Mouse (Mus musculus): ENCODE measurements at regions not wholly inside any gene's neighbourhood (a gene's known extent, or its start where the extent isn't known, plus 50 kb on each side); places are given as distances from the start of the nearest gene placed in this dataset.

DNA sequence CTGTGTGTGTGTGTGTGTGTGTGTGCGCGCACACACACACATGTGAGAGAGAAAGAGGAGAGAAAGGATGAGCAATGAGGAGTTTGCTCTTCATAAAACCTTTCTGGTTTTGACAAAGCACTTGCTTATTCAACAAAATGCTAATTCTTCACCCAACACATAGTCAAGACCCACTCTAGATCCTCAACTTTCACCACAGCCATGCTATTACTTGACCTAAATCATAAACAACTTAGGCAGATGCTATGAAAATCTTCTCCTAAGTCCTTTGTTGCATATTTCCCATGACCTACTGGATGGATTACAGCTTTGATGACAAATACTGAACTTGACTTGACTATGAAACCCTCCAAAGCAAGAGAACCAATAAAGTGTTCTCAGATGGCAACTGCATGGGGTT is 196.3 kb upstream of the Ank start:
- no peak for DNase-seq (ENCODE audit: low spot score)

- no peak for DNase-seq (ENCODE audit: low spot score)
Observed at GRCm38 (mm10) chr15:27282279-27282678, 184.2 kb upstream of the Ank start.

DNA sequence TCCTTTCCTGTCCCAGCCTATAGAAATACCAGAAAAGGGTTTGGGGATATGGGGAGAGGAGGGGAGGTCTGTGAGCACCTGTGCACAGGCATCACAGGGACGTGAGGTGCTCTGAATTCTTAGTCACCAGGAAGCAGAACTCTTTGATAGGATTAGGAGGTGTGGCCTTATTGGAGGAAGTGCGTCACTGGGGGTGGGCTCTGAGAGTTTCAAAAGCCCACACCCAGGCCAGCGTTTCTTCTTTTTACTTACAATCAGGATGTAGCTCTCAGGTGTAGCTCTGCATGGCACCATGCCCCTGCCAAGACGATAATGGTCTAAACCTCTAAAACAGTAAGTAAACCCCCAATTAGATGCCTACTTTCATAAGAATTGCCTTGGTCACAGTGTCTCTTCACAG is 162.6 kb upstream of the Ank start:
- no peak for DNase-seq (ENCODE audit: low spot score)

- DNase-seq (ENCODE audit: low spot score) = peak; percentile 68
Observed at GRCm38 (mm10) chr15:27304256-27304655, 162.2 kb upstream of the Ank start.

DNA sequence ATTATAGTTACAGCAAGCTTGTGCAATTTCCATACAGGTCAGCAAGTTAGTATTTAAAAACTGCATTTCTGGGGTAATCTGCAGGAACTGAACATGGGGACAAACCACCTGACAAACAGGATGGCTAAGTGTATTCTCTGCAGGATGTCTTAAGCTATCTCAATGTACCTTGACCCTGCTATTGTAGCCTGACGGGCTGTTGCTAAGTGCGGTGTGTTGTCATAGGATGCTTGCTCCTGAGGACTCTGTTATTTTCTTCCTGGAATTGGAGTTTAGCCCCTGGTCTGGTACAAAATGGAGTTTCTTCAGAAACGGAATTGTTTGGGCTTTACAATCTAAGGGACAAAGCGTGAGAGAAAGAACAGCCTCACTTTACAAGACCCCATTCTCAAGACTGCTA is 161.4 kb upstream of the Ank start:
- DNase-seq (ENCODE audit: low spot score) = no peak

DNA sequence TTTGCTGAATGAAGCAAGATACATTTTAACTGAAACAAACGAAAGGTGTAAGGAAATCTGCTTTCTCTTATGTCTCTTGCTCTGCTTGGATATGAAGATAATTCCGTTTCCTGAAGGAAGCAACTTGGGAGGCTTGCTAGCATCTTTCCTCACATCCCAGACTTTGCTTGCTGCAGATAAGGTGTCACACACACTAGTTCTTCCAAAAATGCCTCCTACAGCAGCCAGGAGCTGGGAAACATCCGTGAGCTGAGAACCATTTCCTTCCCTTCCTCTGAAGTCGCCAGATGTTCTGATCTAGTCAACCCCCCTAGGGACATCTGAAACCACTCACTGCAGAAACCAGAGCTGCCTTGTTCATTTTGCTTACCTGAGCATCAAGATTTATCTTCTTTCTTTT is 157.8 kb upstream of the Ank start:
- DNase-seq (ENCODE audit: low spot score) = no peak

DNA sequence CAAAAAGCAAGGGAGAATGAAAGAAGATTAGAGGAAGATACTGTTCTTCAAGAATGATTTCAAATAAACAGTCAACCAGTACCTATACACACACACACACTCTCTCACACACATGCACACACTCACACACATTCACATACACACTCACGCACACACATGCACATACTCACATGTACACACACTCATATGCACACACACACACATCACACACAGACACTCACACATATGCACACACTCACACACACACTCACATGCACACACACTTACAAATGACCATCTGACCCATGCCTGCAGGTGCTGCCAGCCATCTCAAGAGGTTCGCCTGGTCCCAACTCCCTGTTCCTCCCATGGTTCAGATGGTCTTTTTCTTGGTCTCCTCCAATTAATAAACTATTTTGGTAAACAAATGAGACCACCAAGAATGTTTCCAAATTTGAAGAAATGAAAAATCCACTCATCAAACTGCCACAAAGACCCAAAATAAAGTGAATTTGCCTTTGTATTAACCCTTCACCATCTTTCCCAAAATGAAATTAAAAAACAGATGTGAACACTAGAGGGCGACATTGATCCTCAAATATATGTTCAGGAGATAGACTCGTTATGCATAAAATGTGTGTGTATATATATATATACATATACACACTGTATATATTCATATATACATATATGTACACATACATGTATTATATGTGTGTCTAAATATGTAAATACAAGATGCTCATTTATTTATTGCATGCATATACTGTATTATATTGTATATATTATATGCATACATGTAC is 150.3 kb upstream of the Ank start:
- DNase-seq (ENCODE audit: low spot score) = no peak

DNA sequence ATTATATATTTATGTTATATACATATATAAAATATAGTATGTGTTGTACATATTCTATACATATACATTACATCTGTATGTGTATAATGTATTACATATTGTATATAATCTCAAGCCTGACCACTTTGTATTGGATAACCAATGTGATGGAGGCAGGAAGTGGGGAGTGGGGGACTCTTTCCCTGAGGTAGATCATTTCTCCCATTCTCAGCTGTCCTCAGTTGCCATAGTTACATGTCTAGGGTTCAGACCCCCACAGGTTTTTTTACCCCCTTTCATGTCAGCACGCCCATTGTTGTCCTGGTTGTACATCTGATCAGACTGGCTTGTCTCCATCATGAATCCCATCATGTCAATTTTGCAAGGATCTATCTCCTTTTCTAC is 149.7 kb upstream of the Ank start:
- DNase-seq (ENCODE audit: low spot score) = no peak

DNA sequence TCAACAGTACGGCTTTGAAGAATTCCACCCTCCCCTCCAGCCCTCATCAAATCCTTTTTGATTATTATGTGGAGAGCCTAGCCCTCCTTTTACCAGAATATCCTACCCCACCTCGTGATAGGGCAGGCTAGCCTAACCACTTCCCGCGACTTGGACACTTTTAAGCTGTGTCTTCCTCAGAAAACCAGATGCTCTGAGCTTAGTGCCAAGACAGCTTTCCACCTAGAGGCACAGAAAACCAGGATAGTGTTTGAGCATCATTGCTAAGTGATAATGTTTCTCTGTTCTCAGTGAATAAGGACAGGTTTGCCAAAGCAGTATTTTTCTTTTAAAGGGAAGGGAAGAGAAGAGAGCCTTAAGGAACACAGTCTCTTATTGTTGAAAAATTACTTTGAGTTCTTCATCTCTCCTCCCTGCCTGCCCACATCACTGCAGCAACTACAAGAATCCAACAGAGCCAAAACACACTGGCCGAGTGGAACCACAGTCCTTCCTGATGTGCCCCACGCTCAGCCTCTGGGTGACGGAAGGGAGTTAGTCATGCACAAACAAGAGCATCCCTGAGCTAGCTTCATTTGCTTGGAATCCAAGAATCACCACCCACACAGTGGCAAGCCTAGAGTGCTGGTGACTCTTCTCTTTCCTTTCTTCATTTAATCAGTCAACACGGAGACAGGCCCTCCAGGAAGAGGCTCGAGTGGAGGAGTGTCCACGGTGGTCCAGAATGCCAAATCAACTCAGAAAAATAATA is 144.4 kb upstream of the Ank start:
- DNase-seq (ENCODE audit: low spot score) = no peak

DNA sequence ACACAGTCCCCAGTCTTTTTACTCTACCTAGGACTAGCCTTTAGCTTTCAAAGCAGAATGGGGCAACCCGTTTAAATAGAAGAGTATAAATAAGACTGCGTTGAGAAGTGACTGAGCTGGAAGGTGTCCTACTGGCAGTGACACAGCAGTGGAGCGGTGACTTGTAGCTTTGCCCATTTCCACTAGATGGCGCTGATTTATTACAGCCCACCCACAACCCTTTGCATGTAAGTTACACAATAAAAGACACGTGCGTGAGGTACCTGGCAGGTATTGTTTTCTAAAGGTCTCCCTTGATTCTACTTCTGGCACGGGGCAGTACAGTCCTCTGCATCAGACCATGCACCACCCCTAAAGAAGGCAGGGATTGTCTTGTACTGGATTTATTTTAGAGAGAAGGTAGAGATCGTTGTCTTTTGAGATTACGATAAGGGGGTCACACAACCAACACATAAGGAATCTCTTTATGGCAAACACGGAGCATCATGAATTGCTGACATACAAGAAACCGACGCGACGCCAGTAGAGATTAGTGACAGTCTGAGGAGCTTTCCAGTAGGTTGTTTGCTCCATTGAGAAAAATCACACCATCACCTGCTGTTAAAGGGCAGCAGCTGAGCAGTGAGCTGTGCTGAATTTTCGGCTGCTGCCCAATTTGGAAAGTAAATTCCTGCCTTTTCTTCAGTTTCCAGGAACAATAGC is 140.5 kb upstream of the Ank start:
- no peak for DNase-seq (ENCODE audit: low spot score)

DNA sequence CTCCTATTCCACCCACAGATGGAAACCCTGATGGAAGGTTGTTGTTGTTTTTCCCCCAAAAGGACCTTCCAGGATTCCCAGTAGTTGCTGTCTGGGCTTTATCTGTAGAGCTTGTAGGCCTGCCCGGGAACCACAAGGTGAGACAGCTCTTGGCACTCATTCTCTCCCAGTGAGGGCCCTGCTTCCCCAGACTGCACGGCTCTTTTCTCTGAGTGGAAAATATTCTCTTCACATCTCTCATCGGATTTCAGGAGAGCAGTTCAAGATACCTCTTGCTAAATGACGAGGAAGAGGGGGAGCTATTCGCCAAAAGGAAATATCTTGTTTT is 140.0 kb upstream of the Ank start:
- no peak for DNase-seq (ENCODE audit: low spot score)

DNA sequence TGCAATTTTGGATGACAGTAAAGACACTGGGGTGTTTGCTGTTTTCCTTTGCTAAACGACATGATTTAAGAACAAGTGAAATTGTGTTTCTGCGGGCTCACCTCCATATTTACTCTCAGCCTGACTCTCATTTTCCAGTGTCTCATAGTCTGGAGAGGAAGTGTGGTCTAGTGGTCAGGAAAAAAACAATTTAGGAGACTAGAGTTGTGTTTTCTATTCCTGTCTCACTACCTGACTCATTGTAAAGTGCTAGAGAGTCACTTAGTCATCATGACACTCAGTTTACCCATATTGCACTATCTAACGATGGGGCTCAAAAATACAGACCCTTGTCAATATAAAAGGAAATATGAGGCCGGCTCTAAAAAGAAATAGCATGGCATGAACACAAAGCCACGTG is 138.7 kb upstream of the Ank start:
- DNase-seq (ENCODE audit: low spot score) = no peak

- DNase-seq (ENCODE audit: low spot score) = no peak
Observed at GRCm38 (mm10) chr15:27328441-27328840, 138.0 kb upstream of the Ank start.

- no peak for DNase-seq (ENCODE audit: low spot score)
Observed at GRCm38 (mm10) chr15:27340070-27340469, 126.4 kb upstream of the Ank start.

DNA sequence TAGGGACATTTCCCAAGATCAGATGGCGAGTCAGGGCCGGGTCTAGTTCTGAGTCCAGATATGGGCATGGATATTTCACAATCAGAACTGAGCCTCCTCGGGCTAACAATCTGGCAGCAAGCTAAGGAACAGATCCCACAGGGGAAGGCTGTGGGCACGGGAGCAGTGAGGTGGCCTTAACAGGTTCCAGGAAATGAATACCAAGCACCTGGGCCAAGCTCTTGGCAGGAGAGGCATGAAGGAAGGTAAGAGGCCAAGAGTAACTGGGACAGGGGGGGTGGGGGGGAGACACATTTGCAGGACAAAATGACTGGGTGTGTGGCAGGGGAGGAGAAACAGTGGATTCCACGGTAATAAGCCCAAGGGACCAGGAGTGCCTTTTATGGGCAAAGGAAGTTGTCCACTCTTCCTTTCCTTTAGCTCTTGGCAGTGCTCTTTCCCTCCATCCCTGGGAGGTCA is 124.9 kb upstream of the Ank start:
- no peak for DNase-seq (ENCODE audit: low spot score)

- no peak for DNase-seq (ENCODE audit: low spot score)
Observed at GRCm38 (mm10) chr15:27358441-27358840, 108.0 kb upstream of the Ank start.

GRCm38 (mm10) chr15:27359271-27359670 is 107.2 kb upstream of the Ank start:
- no peak for DNase-seq (ENCODE audit: low spot score)

DNA sequence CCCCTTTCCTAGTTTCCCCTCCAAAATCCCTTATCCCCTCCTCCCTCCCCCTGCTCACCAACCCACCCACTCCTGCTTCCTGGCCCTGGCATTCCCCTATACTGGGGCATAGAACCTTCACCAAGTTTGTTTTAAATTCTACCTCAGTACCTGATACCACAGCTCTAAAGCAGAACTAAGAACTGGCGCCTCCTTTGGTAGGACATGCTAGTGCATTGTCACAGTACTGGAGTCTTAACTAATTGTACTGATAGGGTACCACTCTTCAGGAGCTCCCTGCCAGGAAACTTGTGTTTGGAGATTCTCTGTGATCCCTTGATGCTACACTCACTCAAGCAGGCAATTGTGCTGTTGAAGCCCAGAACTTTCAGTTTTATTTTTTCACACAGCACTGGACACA is 92.0 kb upstream of the Ank start:
- DNase-seq (ENCODE audit: low spot score) = no peak

GRCm38 (mm10) chr15:27378601-27379094 is 87.8 kb upstream of the Ank start:
- no peak for DNase-seq (ENCODE audit: low spot score)

DNA sequence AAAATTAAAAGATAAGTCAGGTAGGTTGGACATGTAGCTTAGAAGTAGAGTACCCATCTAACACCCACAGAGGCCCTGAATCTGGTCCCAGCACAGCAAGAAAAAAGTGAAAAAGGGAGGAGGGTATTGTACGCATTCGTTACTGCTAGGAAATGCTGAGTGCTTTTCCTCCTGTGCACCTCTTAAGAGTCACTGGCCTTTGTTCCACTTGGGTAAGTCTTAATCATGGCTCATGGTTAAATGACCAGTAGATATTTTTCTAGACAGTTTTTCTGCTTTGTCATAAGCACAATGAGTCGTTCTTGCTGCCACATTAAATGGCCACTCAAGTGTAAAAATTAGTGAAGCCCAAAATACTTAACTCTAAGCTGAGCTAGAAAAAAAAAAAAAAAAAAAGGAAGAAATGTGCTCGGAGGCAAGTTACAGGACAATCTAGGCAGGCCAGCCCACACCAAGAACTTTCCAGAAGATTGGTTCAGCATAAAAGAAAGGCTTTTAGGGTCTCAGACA is 86.0 kb upstream of the Ank start:
- no peak for DNase-seq (ENCODE audit: low spot score)

- no peak for DNase-seq (ENCODE audit: low spot score)
Observed at GRCm38 (mm10) chr15:27381565-27381964, 84.9 kb upstream of the Ank start.

GRCm38 (mm10) chr15:27390567-27390966 is 75.9 kb upstream of the Ank start:
- no peak for DNase-seq (ENCODE audit: low spot score)

GRCm38 (mm10) chr15:27405721-27406161 is 60.7 kb upstream of the Ank start:
- peak; percentile 46 for DNase-seq (ENCODE audit: low spot score)

Measured in testis, postnatal 14 days (tissue).